In the genomic region with DNA sequence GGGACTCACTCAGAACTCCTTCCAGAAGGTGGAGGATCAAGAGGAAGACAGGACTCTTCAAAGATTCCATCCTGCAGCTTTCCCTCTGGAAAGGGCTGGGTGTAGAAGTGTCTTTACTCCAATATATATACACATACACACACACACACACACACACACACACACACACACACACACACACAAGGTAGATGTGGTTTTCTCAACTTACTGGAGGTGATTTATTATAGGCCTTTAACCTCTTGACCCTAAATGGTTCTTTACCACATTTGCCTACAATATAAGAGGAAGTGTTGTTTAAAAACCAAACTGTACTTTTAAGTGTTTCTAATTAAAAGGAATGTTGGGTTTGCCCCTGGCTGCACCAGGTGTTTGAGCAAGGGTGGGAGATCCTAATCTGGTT, we compare ENCODE assay signal across 22 mouse cellular contexts. TPM values are rescaled to one million over a fixed set of nuclear protein-coding genes. Genes with fewer than 3 reads are reported as not detected.
"Had no signal": no experiment of that assay in that cellular context is flagged by ENCODE, and none has a peak within 500 bp of the region (broad histone marks: within the 10 kb centered on the region; RNA-seq: fewer than 3 reads in every experiment).

Clca1 (minus strand) TSS at position 101 of the 400 bp plus-strand sequence.

- H3K9me3 ChIP-seq: liver, embryonic 13.5 days; midbrain, embryonic 12.5 days; midbrain, embryonic 15.5 days; neural tube, embryonic 12.5 days; neural tube, embryonic 15.5 days had no signal

- ATAC-seq: midbrain, embryonic 15.5 days had no signal

- H3K27ac ChIP-seq: kidney, postnatal 0 days; liver, embryonic 13.5 days; midbrain, embryonic 12.5 days; midbrain, embryonic 15.5 days; neural tube, embryonic 12.5 days; neural tube, embryonic 15.5 days had no signal

- DNase-seq: kidney, adult 2 months; kidney, postnatal 25 days; layer of hippocampus, adult 9-11 months; liver, embryonic 13.5 days; lung, adult 2 months; lung, postnatal 14 days; lung, postnatal 4 days; right cerebral cortex, adult 18-20 months; right cerebral cortex, postnatal 14 days; thymus, postnatal 36 days had no signal

- H3K9ac ChIP-seq: liver, embryonic 13.5 days; midbrain, embryonic 12.5 days; midbrain, embryonic 15.5 days; neural tube, embryonic 12.5 days; neural tube, embryonic 15.5 days had no signal

- H3K4me3 ChIP-seq: liver, embryonic 13.5 days; midbrain, embryonic 12.5 days; midbrain, embryonic 15.5 days; neural tube, embryonic 12.5 days; neural tube, embryonic 15.5 days had no signal

- H3K27me3 ChIP-seq: liver, embryonic 13.5 days; midbrain, embryonic 12.5 days; midbrain, embryonic 15.5 days; neural tube, embryonic 12.5 days; neural tube, embryonic 15.5 days had no signal

- H3K4me2 ChIP-seq: liver, embryonic 13.5 days; midbrain, embryonic 12.5 days; midbrain, embryonic 15.5 days; neural tube, embryonic 12.5 days; neural tube, embryonic 15.5 days had no signal

- H3K4me1 ChIP-seq: liver, embryonic 13.5 days; midbrain, embryonic 12.5 days; midbrain, embryonic 15.5 days; neural tube, embryonic 12.5 days; neural tube, embryonic 15.5 days had no signal

- H3K36me3 ChIP-seq: liver, embryonic 13.5 days; midbrain, embryonic 12.5 days; midbrain, embryonic 15.5 days; neural tube, embryonic 12.5 days; neural tube, embryonic 15.5 days had no signal

RNA-seq across cellular contexts. Expression of gene Clca1, which starts in this region (rescaled TPM):
- total RNA-seq: layer of hippocampus, postnatal 25 days; left cerebral cortex, adult 18-20 months; left cerebral cortex, postnatal 25 days; liver, adult 2 months; megakaryocyte progenitor cell, adult 5-6 weeks; megakaryocyte-erythroid progenitor cell, adult 5-6 weeks had no signal
- polyA plus RNA-seq: kidney, postnatal 0 days; liver, embryonic 13.5 days; lung, embryonic 16.5 days; midbrain, embryonic 12.5 days; midbrain, embryonic 15.5 days; neural tube, embryonic 12.5 days; neural tube, embryonic 15.5 days had no signal
